Mouse (Mus musculus) midbrain, embryonic 11.5 days (tissue): Measurements from ENCODE around the gene Epb41l3. TPM values are rescaled to one million over a fixed set of nuclear protein-coding genes. Genes with fewer than 3 reads are reported as not detected.

Experiments used
- ATAC-seq: fragments of 200-750 bp; cut with Nextera tagmentation; 2 replicates; pipeline ENCODE4 v1.8.0; 2017; ENCODE audit warnings: moderate TSS enrichment, moderate library complexity; ENCODE audit not compliant: low FRiP score
- DNase-seq: peaks from one replicate; pipeline ENCODE4 v3.0.0; 2015; ENCODE audit warnings: low spot score; ENCODE audit errors: missing footprints
- H3K27ac ChIP-seq: fragments of 300-500 bp; sonication (generic); 2 replicates; pipeline ENCODE4 v1.5.1; 2014; ENCODE audit warnings: low read depth, low read length
- H3K27me3 ChIP-seq: fragments of 300-500 bp; sonication (generic); 2 replicates; pipeline ENCODE4 v1.6.1; 2014; ENCODE audit warnings: mild to moderate bottlenecking, low read length, moderate library complexity, mixed read lengths; ENCODE audit not compliant: control insufficient read depth, insufficient read depth
- H3K36me3 ChIP-seq: fragments of 300-500 bp; sonication (generic); 2 replicates; pipeline ENCODE4 v1.6.1; 2014; ENCODE audit warnings: mild to moderate bottlenecking, low read length, moderate library complexity, mixed read lengths; ENCODE audit not compliant: control insufficient read depth, insufficient read depth
- H3K4me1 ChIP-seq: fragments of 300-500 bp; sonication (generic); 2 replicates; pipeline ENCODE4 v1.6.1; 2014; ENCODE audit warnings: low read length; ENCODE audit not compliant: control insufficient read depth, insufficient read depth
- H3K4me2 ChIP-seq: fragments of 300-500 bp; sonication (generic); 2 replicates; pipeline ENCODE4 v1.6.1; 2014; ENCODE audit warnings: mild to moderate bottlenecking, moderate library complexity
- H3K4me3 ChIP-seq: fragments of 300-500 bp; sonication (generic); 2 replicates; pipeline ENCODE4 v1.5.1; 2014; ENCODE audit warnings: low read depth, low read length
- H3K9ac ChIP-seq: fragments of 300-500 bp; sonication (generic); 2 replicates; pipeline ENCODE4 v1.6.1; 2014; ENCODE audit warnings: low read length
- H3K9me3 ChIP-seq: fragments of 300-500 bp; sonication (generic); 2 replicates; pipeline ENCODE4 v1.6.1; 2016; ENCODE audit warnings: low read length; ENCODE audit not compliant: control insufficient read depth
- WGBS: fragments of 180-500 bp; shearing (Covaris S2); extraction: QIAGEN DNeasy Blood & Tissue Kit; methylation state at CpG from one replicate; pipeline ENCODE4 v1.1.7; 2014; 5-methylcytosine and 5-hydroxymethylcytosine counted together
- polyA plus RNA-seq: library from polyadenylated mRNA; unstranded; fragments of >200 nt; fragmentation: Nextera tagmentation; extraction: Ambion mirVana; gene quantifications from 2 replicates; pipeline ENCODE4 v1.2.1, GENCODE M21; 2014

The Epb41l3 gene
- polyA plus RNA-seq, 1 experiment from 2014 or later, result 66.1 TPM

- Histone ChIP-seq H3K4me2 (no peak overlapping the region), H3K9me3 (no peaks in the 10 kb centered on the region), H3K4me3 (no peak overlapping the region), H3K27ac (no peak overlapping the region), H3K36me3 (no peaks in the 10 kb centered on the region), H3K4me1 (no peaks in the 10 kb centered on the region), H3K27me3 (no peaks in the 10 kb centered on the region), H3K9ac (no peak overlapping the region)
- ATAC-seq (no peak), DNase-seq (no peak)
- WGBS, result 71% methylated on average over 11 of the region's 11 CpGs
These were observed 7.3 kb upstream of the Epb41l3 start for GRCm38 (mm10) chr17:69067937-69068739.

GRCm38 (mm10) chr17:69074095-69074494, 1.4 kb upstream of the Epb41l3 start:
- ATAC-seq (no peak), DNase-seq (no peak)
- Histone ChIP-seq H3K4me1 (peaks cover 3% of the 10 kb centered on the region), H3K9me3 (no peaks in the 10 kb centered on the region), H3K4me3 (no peak overlapping the region), H3K27ac (no peak overlapping the region), H3K4me2 (no peak overlapping the region), H3K9ac (no peak overlapping the region), H3K36me3 (no peaks in the 10 kb centered on the region), H3K27me3 (peaks cover 29% of the 10 kb centered on the region)
- 85% methylated on average over 4 of the region's 4 CpGs for WGBS

GRCm38 (mm10) chr17:69076238-69076625, 749 bp downstream of the Epb41l3 start:
- H3K4me2 ChIP-seq, result peak overlapping the region; percentile 94
- H3K9ac ChIP-seq, result peak overlapping the region; percentile 37
- H3K4me3 ChIP-seq, result peak overlapping the region; percentile 46
- peaks cover 29% of the 10 kb centered on the region for H3K27me3 ChIP-seq
- WGBS, result 0% methylated on average over 24 of the region's 28 CpGs
- no peak overlapping the region for H3K27ac ChIP-seq
- DNase-seq, result peak; percentile 95
- no peaks in the 10 kb centered on the region for H3K36me3 ChIP-seq
- no peaks in the 10 kb centered on the region for H3K9me3 ChIP-seq
- ATAC-seq, result peak; percentile 75
- peaks cover 3% of the 10 kb centered on the region for H3K4me1 ChIP-seq

GRCm38 (mm10) chr17:69076747-69077543, 1.5 kb downstream of the Epb41l3 start:
- Histone ChIP-seq H3K4me3 (peak overlapping the region; percentile 46), H3K9ac (no peak overlapping the region), H3K27me3 (peaks cover 29% of the 10 kb centered on the region), H3K4me1 (peaks cover 3% of the 10 kb centered on the region), H3K27ac (no peak overlapping the region), H3K9me3 (no peaks in the 10 kb centered on the region), H3K36me3 (no peaks in the 10 kb centered on the region), H3K4me2 (peak overlapping the region; percentile 94)
- ATAC-seq (peak; percentile 30), DNase-seq (peak; percentile 84)
- WGBS, result 2% methylated on average over 25 of the region's 25 CpGs

- Histone ChIP-seq H3K27ac (no peak overlapping the region), H3K9ac (no peak overlapping the region), H3K36me3 (no peaks in the 10 kb centered on the region), H3K27me3 (peaks cover 29% of the 10 kb centered on the region), H3K9me3 (no peaks in the 10 kb centered on the region), H3K4me3 (no peak overlapping the region; the same call in 1 of the 2 replicates), H3K4me2 (peak overlapping the region; percentile 94), H3K4me1 (peaks cover 3% of the 10 kb centered on the region)
- DNase-seq, result peak; percentile 85
- 8% methylated on average over 11 of the region's 11 CpGs for WGBS
- no peak for ATAC-seq
These were observed 2.0 kb downstream of the Epb41l3 start for GRCm38 (mm10) chr17:69077544-69077920.

GRCm38 (mm10) chr17:69082316-69082715, 6.8 kb downstream of the Epb41l3 start:
- 92% methylated on average over 7 of the region's 7 CpGs for WGBS

GRCm38 (mm10) chr17:69091618-69092017, 16.1 kb downstream of the Epb41l3 start:
- Histone ChIP-seq H3K4me3 (no peak overlapping the region), H3K9me3 (no peaks in the 10 kb centered on the region), H3K27me3 (no peaks in the 10 kb centered on the region), H3K27ac (no peak overlapping the region), H3K9ac (no peak overlapping the region), H3K4me1 (no peaks in the 10 kb centered on the region), H3K4me2 (no peak overlapping the region), H3K36me3 (no peaks in the 10 kb centered on the region)
- no peak for DNase-seq
- WGBS, result 89% methylated on average over 3 of the region's 3 CpGs
- ATAC-seq, result no peak

More at GRCm38 (mm10) chr17:69082316-69082715, 6.8 kb downstream of the Epb41l3 start:
- Histone ChIP-seq H3K4me1 (peaks cover under 1% of the 10 kb centered on the region; the same call in 1 of the 2 replicates), H3K36me3 (no peaks in the 10 kb centered on the region), H3K4me3 (no peak overlapping the region), H3K27ac (no peak overlapping the region), H3K27me3 (peaks cover 14% of the 10 kb centered on the region), H3K4me2 (no peak overlapping the region), H3K9ac (no peak overlapping the region), H3K9me3 (no peaks in the 10 kb centered on the region)
- ATAC-seq, result no peak
- no peak for DNase-seq

- Histone ChIP-seq H3K9me3 (no peaks in the 10 kb centered on the region), H3K27me3 (no peaks in the 10 kb centered on the region), H3K9ac (no peak overlapping the region), H3K4me1 (no peaks in the 10 kb centered on the region), H3K4me3 (no peak overlapping the region), H3K36me3 (no peaks in the 10 kb centered on the region), H3K27ac (no peak overlapping the region), H3K4me2 (no peak overlapping the region)
- WGBS, result 85% methylated on average over 4 of the region's 4 CpGs
- no peak for ATAC-seq
- no peak for DNase-seq
These were observed 21.6 kb downstream of the Epb41l3 start for GRCm38 (mm10) chr17:69097068-69097467.

GRCm38 (mm10) chr17:69097955-69098354, 22.5 kb downstream of the Epb41l3 start:
- no peaks in the 10 kb centered on the region for H3K27me3 ChIP-seq
- DNase-seq (no peak), ATAC-seq (no peak)
- no peak overlapping the region for H3K4me3 ChIP-seq
- no peak overlapping the region for H3K4me2 ChIP-seq
- no peak overlapping the region for H3K9ac ChIP-seq
- H3K9me3 ChIP-seq, result no peaks in the 10 kb centered on the region
- no peaks in the 10 kb centered on the region for H3K4me1 ChIP-seq
- 76% methylated on average over 7 of the region's 7 CpGs for WGBS
- H3K36me3 ChIP-seq, result no peaks in the 10 kb centered on the region
- no peak overlapping the region for H3K27ac ChIP-seq
